Mouse (Mus musculus) cerebellum, adult 11 months (tissue): ENCODE data around the gene Qser1.
A peak's percentile ranks its signal among the peaks of the same experiment; 100 is the strongest.

Experiments
- DNase-seq: peaks from one replicate; pipeline ENCODE4 v3.0.0; 2022

The Qser1 gene

GRCm38 (mm10) chr2:104732033-104732444, 84.5 kb downstream of the Qser1 start:
- DNase-seq = no peak

DNA sequence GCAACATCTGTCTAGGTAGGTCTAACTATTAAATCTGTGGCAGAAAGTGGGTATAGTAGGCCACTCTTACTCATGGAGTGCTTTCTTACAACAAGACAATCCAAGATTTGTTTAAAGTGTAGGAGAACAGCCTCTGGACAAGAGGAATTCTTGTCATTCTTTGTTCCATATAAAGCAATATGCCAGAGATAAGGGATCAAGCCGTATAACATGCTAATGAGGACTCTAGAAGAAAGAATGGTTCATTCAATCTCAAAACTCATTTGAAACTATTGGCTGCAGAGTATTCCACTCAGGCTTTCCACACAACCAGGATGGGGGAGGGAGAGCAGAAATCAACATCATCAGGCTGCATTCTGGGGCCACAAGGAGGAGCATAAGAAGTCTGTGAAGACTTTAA, 89.2 kb downstream of the Qser1 start:
- no peak for DNase-seq

DNA sequence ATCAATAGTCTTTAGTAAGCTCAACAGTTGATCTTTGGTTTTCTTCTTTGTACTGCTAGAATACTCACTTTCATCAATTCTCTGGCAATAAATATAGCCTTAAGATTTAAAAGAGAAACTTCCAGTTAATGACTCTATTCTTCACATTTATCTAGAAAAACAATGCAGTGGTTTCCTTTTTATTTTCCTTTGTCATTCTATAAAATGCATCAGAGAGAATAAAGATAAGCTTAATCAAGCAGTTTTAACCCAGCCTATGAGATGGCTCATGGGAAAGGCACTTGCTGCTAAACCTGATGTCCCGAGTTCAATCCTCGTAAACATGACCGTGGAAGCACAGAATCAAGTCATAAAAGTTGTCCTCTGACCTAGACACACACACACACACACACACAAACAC, 94.5 kb downstream of the Qser1 start:
- DNase-seq = no peak

DNA sequence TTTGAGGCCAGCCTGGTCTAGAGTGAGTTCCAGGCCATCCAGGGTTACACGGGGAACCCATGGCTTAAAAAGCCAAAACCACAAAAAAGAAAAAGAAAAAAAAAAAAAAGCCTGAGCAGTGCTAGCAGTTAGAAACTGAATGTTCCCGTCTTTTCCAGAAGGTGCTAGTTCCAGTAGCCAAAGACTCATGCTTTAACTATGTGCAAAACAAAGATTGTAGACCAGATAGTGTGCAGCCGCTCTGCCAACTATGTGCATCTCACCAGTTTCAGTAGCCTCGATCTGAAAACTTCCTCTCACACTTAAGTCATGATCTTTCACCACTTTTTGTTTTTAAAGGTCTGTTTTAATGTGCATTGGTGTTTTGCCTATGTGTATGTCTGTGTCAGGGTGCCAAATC, 98.7 kb downstream of the Qser1 start:
- DNase-seq = no peak

DNA sequence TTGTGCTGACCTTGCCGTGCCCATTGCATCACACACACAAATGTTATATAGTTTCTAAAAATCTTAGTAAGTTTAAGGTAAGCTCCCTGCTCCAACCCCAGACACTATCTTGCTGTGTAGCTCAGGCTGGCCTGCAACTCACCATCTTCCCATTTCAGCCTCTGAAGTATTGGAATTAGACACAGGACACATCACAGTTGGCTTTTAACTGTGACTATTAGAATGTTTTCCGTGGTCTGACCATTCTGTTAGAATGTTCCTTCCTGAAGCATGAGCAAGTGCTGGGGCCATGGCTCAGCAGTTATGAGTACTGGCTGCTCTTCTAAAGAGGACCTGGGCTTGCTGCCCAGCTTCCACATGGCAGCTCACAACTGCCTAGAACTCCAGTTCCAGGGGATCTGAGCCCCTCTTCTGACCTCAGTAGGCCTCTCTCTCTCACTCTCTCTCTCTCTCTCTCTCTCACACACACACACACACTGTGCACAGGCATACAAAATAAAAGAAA, 99.3 kb downstream of the Qser1 start:
- no peak for DNase-seq

DNA sequence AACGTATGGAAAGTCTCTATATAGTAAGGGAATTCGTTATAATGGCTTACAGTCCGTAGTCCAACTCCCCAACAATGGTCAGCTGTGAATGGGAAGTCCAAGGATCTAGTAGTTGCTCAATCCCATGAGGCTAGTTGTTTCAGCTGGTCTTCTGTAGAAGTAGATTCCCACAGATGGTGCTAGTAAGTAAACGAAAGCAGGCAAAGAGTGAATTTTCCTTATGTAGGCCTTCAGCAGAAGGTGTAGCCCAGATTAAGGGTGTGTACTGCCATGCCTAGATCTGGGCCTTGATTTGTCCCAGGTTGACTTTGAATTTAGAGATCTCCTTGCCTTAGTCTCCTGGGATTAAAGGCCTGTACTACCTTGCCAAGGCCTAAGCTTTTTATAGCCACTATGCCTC, 100.3 kb downstream of the Qser1 start, which contains the start of gene Pin1rt1:
Gene Pin1rt1 (minus strand): TSS at position 101 of the 400 bp plus-strand sequence.
- DNase-seq = no peak

- DNase-seq = peak; percentile 60
Observed at GRCm38 (mm10) chr2:104714254-104714691, 102.3 kb downstream of the Qser1 start.

DNA sequence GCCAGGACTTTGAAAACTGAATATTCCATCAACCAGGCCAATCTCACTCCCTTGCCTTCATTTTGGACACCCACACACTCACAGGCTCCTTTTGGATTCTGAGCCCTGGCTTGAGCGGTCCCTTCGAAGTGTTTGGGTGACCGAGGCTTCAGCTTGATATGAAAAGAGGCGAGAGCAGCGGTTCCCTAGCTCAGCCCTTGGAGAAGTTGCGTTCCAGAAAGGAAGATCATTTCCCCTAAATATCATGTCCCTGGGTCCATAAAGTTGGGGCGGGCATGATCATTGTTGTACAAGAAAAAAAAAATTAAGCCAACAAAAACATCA, 104.1 kb downstream of the Qser1 start:
- DNase-seq = no peak

DNA sequence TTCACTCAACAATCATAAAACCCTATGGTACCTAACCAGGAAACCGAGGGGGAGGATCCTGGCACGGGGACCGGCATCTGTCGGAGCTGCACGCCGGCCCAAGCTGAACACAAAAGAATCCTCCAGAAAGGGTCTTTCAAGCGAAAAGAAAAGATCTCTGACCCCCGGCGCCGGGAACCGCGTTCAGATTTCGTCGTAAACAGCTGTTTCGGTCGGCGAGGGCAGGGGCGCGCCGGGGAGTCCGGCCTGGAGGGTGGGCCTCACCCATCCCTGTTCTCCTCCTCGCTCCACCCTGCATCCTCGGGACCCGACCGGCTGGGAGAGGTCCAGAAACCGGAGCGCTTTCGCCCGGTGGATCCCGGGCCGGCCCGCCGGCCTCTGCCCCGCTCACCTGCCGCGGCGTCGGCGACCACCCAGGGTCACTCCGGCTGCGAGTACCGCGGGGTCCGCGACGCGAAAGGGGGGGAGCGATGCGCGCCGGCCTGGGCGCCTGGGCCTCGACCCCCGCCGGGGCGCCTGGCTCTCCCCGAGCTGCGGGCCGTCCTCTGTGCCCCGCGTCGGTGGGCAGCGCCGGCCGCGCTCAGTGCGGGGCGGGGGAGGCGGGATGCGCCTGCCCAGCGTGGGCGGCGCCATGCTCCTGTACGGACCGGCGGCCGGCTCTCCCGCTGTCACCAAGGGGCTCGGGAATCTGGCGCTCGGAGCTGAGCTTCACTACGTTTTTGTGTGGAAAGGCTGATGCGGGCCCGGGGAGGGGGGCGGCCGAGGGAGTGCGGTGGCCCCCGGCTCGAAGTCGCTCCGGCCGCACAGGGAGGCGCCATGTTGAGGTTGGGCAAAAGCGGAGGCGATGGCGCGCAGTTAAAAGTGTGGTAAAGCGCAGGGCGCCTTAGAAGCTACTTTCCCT, 104.7 kb downstream of the Qser1 start, which contains the start of gene Tcp11l1:
Gene Tcp11l1 (minus strand): TSS at position 585 of the 901 bp plus-strand sequence.
- DNase-seq = peak; percentile 66

DNA sequence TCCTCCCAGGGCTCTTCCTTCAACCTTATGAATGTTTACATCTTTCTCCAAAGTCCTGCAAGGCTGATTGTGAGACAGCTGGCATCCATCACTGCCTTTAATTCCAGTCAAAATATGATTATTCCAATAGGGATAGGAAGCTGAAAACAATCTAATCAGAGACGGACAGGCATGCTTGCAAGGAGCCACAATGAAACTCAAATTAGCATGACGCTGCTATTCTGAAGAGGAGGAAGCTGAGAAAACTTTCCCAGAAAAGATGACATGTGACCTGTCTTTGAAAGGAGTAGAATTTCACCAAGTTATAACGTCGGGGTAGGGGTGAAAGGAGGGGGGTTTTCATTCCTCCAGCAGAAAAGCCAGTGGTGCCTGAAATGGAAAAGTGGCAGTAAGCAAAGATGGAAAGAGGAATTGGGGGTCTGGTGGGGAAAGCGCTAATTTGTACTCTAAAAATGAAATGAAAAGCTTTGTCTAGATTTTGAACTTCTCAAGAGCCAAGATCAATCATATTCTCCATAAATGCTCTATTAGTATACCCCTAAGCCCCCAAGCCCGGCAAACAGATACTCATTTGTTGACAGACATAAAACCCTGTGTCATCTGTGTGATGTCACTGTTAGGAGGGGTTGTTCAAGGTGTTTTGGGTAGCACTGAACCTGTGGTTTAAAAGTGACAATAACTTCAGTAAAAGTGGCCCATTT, 105.7 kb downstream of the Qser1 start:
- no peak for DNase-seq

DNA sequence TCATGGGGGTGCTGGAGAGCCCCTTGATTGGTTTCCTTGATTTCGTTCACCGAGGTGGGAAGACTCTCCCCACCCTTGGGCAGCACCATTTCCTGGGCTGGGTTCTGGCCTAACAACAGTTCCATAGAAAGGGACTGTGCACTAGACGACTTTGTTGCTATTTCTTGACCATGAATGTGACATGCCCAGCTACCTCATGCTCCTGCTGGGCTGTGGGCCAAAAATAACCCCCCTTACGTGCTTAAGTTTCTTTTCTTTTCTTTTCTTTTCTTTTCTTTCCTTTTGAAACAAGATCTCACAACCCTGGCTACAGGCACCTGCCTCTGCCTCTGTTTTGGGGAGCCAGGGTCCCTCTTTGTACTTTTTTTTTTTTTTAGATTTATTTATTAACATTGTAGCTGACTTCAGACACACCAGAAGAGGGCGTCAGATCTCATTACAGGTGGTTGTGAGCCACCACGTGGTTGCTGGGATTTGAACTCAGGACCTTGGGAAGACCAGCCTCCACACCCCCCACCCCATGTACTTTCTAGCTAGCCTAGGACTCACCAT, 106.7 kb downstream of the Qser1 start:
- no peak for DNase-seq
